Mouse (Mus musculus) left cerebral cortex, postnatal 4 days (tissue): ENCODE data around the gene Rita1. TPM values are rescaled to one million over a fixed set of nuclear protein-coding genes. Genes with fewer than 3 reads are reported as not detected.

ENCODE experiments used
- DNase-seq: peaks from one replicate; pipeline ENCODE4 v3.0.0-alpha.2; 2022
- intact Hi-C: fragments of 180-260 bp; cut with DNase I; formaldehyde crosslinking; loops from one replicate; pipeline ENCODE4 v1.15.1; 2025
- total RNA-seq, 2 experiments: library from RNA; stranded (reverse); gene quantifications; 2 replicates each; pipeline ENCODE4 v1.2.3; 2021

The Rita1 gene
- total RNA-seq, 2 experiments from 2014 or later = 22.7 to 26.0 TPM

- DNase-seq = no peak
- intact Hi-C loops = loop anchor here (2.0 kb wide), 1 partner anchor 54 kb away; no protein-coding TSS in a partner anchor
Measured at GRCm38 (mm10) chr5:120605241-120605661, 7.1 kb downstream of the Rita1 start.

GRCm38 (mm10) chr5:120604839-120605238, 7.5 kb downstream of the Rita1 start:
- peak; percentile 92 for DNase-seq
- intact Hi-C loops = loop anchor here (2.0 to 5.0 kb wide), 2 partner anchors 54 to 93 kb away; partner anchors contain the start of gene Slc8b1

GRCm38 (mm10) chr5:120603515-120603914, 8.9 kb downstream of the Rita1 start:
- intact Hi-C loops = loop anchor here (5.0 kb wide), 1 partner anchor 91 kb away; the partner anchor contains the start of gene Slc8b1
- DNase-seq = peak; percentile 55

- intact Hi-C loops = loop anchor here (5.0 kb wide), 1 partner anchor 90 kb away; the partner anchor contains the start of gene Slc8b1
- no peak for DNase-seq
Measured at GRCm38 (mm10) chr5:120602210-120602609, 10.2 kb downstream of the Rita1 start.

GRCm38 (mm10) chr5:120600946-120601668, 11.3 kb downstream of the Rita1 start:
- intact Hi-C loops = loop anchor here (5.0 kb wide), 1 partner anchor 89 kb away; the partner anchor contains the start of gene Slc8b1
- DNase-seq = no peak

- no peak for DNase-seq
- intact Hi-C loops = loop anchor here (5.0 kb wide), 1 partner anchor 87 kb away; the partner anchor contains the start of gene Slc8b1
Measured at GRCm38 (mm10) chr5:120599625-120600024, 12.8 kb downstream of the Rita1 start.

- DNase-seq = no peak
Measured at GRCm38 (mm10) chr5:120594485-120594884, 17.9 kb downstream of the Rita1 start.

GRCm38 (mm10) chr5:120592141-120592540, 20.2 kb downstream of the Rita1 start:
- DNase-seq = peak; percentile 51
- intact Hi-C loops = no loop called here

More at GRCm38 (mm10) chr5:120594485-120594884, 17.9 kb downstream of the Rita1 start:
- intact Hi-C loops = no loop called here

- intact Hi-C loops = no loop called here
- DNase-seq = peak; percentile 45
Measured at GRCm38 (mm10) chr5:120590356-120591010, 21.9 kb downstream of the Rita1 start.

GRCm38 (mm10) chr5:120588569-120589094, 23.8 kb downstream of the Rita1 start, which contains the start of the genes Tpcn1 and Iqcd:
Gene Tpcn1 (minus strand): TSS chr5:120588673.
Gene Iqcd (plus strand): TSS chr5:120589016.
- intact Hi-C loops = no loop called here
- DNase-seq = peak; percentile 100

- intact Hi-C loops = no loop called here
- no peak for DNase-seq
Measured at GRCm38 (mm10) chr5:120587940-120588568, 24.3 kb downstream of the Rita1 start.

- DNase-seq = no peak
- intact Hi-C loops = no loop called here
Measured at GRCm38 (mm10) chr5:120587616-120587926, 24.8 kb downstream of the Rita1 start.

GRCm38 (mm10) chr5:120586741-120587615, 25.4 kb downstream of the Rita1 start:
- intact Hi-C loops = no loop called here
- no peak for DNase-seq

- intact Hi-C loops = no loop called here
- DNase-seq = no peak
Measured at GRCm38 (mm10) chr5:120584968-120585367, 27.4 kb downstream of the Rita1 start.

GRCm38 (mm10) chr5:120583511-120583910, 28.9 kb downstream of the Rita1 start:
- DNase-seq = no peak
- intact Hi-C loops = no loop called here

- no peak for DNase-seq
- intact Hi-C loops = no loop called here
Measured at GRCm38 (mm10) chr5:120582002-120582401, 30.4 kb downstream of the Rita1 start.

GRCm38 (mm10) chr5:120579898-120580626, 32.3 kb downstream of the Rita1 start:
- intact Hi-C loops = no loop called here
- DNase-seq = peak; percentile 72

GRCm38 (mm10) chr5:120579211-120579897, 33.0 kb downstream of the Rita1 start:
- no peak for DNase-seq
- intact Hi-C loops = no loop called here
